Comparison of ENCODE assay signal across 4 mouse cellular contexts in the genomic region with DNA sequence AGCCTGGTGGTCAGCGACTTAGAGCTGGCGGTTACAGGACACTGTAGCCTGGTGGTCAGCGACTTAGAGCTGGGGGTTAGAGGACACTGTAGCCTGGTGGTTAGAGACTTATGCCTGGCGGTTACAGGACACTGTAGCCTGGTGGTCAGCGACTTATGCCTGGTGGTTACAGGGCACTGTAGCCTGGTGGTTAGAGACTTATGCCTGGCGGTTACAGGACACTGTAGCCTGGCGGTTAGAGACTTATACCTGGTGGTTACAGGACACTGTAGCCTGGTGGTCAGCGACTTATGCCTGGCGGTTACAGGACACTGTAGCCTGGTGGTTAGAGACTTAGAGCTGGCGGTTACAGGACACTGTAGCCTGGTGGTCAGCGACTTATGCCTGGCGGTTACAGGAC.
DNase-seq lines count a peak whose midpoint lies in the region; TF ChIP-seq lines count a peak whose summit lies in the region.
"Not testable (repeated sequence)": the region's sequence is repeated elsewhere in the genome, so short reads cannot be mapped to it uniquely, and the experiment has no call there.

No protein-coding gene starts in this region.

- H3K4me1 ChIP-seq in E14TG2a.4 (replicated peaks; ENCODE audit: low read depth, low read length): peaks cover 31% of the 10 kb centered on the region

- H3K9me3 ChIP-seq in E14TG2a.4 (ENCODE audit: low read length): peaks cover 32% of the 10 kb centered on the region

- not testable (repeated sequence) for H3K27me3 ChIP-seq in E14TG2a.4 (ENCODE audit: insufficient read depth, low read length)

- H3K4me3 ChIP-seq in E14TG2a.4 (replicated peaks; ENCODE audit: low read length): peak overlapping the region; percentile 55

- peak; percentile 29 for DNase-seq in cerebellum, adult 11-12 months
- peak; percentile 95 for DNase-seq in heart, adult 11 months
- DNase-seq in right cerebral cortex, postnatal 10 days (ENCODE audit: low spot score in 2 of 2): peak; percentile 24 to 41

- TF ChIP-seq CTCF in E14TG2a.4 (conservative IDR thresholded peaks at IDR 0.05; ENCODE audit: low read length): not testable (repeated sequence)

- H3K36me3 ChIP-seq in E14TG2a.4 (ENCODE audit: insufficient read depth, low read length): peaks cover 54% of the 10 kb centered on the region

Comparison
In these comparisons a context has a peak if more than half of its experiments do, and no peak if none do; other contexts are left out.
1. Peak in every context shown above with its lines: DNase-seq and H3K4me3 ChIP-seq.
2. DNase-seq: peak in every context shown above with its lines; median percentile 95 in heart, adult 11 months; 32 in right cerebral cortex, postnatal 10 days; 29 in cerebellum, adult 11-12 months.